Mouse (Mus musculus) G1E-ER4 (cell line): Measurements from ENCODE around the gene Dok5. TPM values are rescaled to one million over a fixed set of nuclear protein-coding genes. Genes with fewer than 3 reads are reported as not detected.

Source experiments
- GATA1 ChIP-seq: IDR thresholded peaks from one replicate; pipeline ENCODE4 v1.8.0; 2012; ENCODE audit warnings: low read length, inconsistent platforms
- polyA plus RNA-seq: library from polyadenylated mRNA; stranded (reverse); fragments of >175 nt; gene quantifications from 2 replicates; pipeline ENCODE4 v1.2.3, GENCODE M21; 2012

Gene Dok5
- polyA plus RNA-seq, 1 experiment, result not detected

DNA sequence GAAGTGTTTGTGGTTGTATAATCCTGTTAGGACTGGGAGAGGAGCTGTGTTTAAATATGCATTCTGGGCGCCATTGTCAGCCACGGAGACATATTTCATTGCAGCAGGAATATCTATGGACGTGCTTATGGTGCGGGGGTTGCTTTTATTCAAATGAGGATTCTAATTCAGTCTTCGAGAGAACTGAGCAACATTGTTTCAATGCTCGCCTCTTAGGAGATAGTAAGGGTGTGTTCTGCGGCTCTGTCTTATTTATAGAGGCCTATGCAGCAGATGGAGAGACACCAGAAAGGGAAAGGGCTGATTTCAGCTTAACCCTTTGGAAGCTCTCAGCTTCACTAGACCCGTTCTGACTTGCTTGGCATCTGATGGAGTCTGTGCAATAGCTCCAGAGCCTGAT lies 35.6 kb downstream of the Dok5 start:
- TF ChIP-seq GATA1, result no peak

GRCm38 (mm10) chr2:170768699-170769098 lies 37.1 kb downstream of the Dok5 start:
- no peak for TF ChIP-seq GATA1

GRCm38 (mm10) chr2:170771555-170771954 lies 39.9 kb downstream of the Dok5 start:
- TF ChIP-seq GATA1, result no peak

DNA sequence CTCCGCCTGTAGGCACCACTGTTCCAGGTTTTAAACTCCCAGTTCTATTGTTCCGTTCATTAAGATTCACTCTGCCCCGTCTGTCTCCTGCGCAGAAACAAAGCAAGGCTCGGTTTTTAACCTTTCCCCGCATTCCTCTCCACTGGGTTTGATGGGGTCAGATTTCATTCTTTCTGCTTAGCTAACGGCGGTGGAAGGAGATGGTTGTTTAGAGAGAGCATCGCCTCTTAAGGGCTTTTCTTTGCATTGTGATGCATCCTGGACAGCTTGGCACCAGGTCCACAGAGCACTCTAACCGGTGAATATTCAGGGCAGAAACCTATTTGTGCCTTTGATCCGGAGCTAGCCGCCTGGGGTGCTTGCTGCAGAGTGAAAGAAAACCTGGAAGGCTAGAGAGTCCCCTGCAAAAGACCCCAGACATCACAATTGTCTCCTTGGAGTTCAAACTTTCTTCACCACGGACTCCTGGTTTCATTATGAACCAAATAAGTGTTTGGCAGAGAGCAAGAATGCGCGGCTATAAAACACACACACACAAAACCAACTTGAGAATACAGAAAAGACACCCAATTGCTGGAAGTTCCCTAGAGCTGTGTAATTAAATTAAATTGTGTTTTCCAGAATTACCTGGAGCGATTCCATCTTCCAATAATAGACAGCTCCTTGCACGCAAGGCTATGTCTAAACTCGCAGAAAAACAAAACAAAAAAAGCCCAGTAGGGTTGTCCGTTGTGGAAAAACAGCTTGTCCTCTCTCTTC lies 40.7 kb downstream of the Dok5 start:
- no peak for TF ChIP-seq GATA1

- no peak for TF ChIP-seq GATA1
Observed at GRCm38 (mm10) chr2:170772885-170773270, 41.3 kb downstream of the Dok5 start.

DNA sequence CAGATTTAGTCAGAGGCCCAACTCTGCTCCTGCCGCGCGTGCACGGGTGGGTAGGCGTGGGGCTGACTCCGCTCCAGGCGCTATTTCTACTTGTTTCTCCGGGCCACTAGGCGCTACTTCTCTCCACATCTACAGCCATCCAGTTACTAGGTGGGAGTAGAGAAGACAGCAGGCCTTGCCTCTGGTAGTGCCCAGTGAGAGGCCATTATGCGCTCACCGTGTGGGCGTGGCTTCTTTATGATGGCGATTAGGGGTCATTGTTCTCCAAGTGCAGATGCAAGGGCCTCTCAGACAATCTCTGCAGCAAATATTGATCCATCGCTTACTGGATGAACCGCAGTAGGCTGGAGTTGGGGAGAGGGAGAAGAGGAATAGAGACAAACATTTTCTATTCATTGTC lies 44.0 kb downstream of the Dok5 start:
- TF ChIP-seq GATA1, result no peak

GRCm38 (mm10) chr2:170776107-170776506 lies 44.5 kb downstream of the Dok5 start:
- TF ChIP-seq GATA1, result no peak

GRCm38 (mm10) chr2:170777572-170777971 lies 46.0 kb downstream of the Dok5 start:
- TF ChIP-seq GATA1, result no peak

GRCm38 (mm10) chr2:170780010-170780750 lies 48.6 kb downstream of the Dok5 start:
- no peak for TF ChIP-seq GATA1

GRCm38 (mm10) chr2:170788101-170788500 lies 56.5 kb downstream of the Dok5 start:
- no peak for TF ChIP-seq GATA1

DNA sequence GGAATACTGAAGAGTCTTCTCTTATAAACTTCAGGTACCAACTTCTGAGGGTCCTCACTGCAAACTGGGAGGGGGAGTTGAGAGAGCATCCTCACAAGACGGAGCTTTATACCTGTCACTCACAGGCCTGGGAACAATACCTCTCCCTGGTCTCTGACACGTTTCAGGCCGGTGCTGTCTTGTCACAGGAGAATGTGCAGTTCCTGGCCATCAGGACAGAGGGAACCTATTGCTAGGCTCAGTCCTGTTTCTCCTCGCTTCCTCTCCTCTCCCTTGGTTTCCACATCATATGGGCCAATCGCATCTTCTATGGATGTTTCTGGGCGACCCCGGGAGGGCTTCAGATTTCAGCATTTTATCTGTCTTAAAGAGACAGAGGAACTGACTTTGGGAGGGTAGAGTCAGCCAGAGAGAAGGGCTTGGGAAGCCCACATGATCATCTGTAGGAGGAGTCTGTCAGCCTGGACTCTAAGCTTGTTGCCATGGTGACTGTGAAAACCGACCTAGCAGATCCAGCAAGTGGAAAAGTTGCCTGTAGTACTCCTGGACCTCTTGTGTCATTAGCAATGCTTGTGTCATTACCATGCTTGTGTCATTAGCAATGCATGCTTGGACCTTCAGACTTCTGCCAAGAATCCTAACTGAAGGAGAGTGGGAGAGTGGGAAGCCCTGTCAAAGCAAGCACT lies 59.9 kb downstream of the Dok5 start:
- no peak for TF ChIP-seq GATA1

DNA sequence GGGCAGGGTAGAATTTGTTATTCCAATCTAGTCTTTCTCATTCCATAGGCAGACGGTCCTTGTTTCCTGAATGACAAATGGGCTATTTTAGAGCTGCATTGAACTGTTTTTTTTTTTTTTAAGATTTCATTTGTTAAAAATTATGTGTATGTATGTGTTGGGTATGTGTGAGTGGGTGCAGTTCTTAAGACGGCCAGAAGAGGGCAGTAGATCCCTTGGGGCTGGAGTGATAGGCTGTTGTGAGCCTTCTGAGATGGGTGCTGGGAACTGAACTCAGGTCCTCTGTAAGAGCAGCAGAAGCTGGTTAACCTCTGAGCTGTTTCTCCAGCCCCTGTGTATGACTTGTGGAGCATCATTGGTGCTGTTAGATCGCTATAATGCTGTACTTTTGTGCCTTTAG lies 63.6 kb downstream of the Dok5 start:
- TF ChIP-seq GATA1, result no peak

DNA sequence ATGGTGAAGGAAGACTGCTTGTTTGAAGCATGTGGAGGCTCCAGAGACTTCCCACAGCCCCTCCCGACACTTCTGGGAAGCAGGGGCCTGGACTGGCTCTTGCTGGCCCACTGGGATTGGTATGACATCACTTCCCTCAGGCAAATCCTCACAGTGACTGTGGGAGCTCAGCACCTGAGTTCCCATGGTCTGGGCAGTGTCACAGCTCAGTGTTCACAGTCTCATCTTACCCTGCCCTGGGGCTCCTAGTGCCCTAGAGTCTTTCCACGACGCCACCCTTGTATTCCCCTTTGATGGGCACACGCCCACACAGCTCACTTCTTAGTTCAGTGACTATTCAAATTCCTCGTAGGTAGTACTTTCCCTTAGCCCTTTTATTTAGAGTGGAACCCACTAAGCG lies 71.4 kb downstream of the Dok5 start:
- TF ChIP-seq GATA1, result no peak

GRCm38 (mm10) chr2:170807555-170808258 lies 76.1 kb downstream of the Dok5 start:
- TF ChIP-seq GATA1, result no peak

DNA sequence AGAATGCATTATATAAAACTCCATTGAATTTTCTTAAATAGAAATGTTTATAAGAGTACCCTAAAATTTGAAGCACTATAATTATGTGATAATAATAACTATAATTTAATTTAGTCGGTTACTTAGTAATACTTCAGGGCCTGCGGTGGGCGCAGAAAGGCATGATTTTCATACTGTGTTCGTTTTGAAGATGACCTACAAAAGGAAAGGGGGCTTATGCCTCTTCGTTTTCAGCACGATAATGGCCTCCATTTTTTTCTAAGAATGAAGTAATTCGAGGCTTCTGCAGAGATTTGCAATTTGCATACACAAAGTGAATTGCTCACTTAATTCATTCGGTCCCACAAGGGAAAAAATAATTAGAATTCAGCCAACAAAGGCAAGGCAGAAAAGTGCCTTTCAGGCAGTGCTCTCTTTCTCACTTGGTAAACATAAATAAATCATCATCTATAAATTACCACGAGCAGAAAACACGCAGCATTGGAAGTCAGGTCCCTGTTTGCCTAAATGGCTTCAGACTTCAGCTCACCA lies 76.7 kb downstream of the Dok5 start:
- no peak for TF ChIP-seq GATA1
